ENCODE assay signal across 28 mouse cellular contexts in the genomic region with DNA sequence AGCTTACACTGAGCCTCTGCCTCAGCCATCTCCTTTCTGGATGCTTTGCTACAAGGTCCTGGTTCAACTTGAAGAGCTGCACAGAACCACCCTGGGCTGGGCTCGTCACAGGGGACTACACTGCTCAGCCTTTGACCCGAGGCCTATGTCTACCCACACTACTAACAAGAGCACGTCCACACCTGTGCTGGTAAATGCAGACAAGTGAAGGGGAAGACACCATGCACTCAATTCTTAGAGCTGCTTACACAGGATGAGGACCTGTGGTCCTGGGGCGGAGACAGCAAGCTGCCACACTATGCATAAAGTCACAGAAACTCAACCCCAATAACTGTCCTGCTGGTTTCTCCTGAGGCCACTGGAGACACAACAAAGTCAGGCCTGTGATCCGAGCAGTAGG. TPM values are rescaled to one million over a fixed set of nuclear protein-coding genes. Genes with fewer than 3 reads are reported as not detected.
DNase-seq lines count a peak whose midpoint lies in the region; ATAC-seq and TF ChIP-seq lines count a peak whose summit lies in the region.
"Had no signal": no experiment of that assay in that cellular context is flagged by ENCODE, and none has a peak within 500 bp of the region (broad histone marks: within the 10 kb centered on the region; RNA-seq: fewer than 3 reads in every experiment).

No protein-coding gene starts in this region.

- no peak overlapping the region for H3K4me2 ChIP-seq in kidney, embryonic 14.5 days (replicated peaks; ENCODE audit: low read depth, low read length)
- H3K4me2 ChIP-seq: embryonic facial prominence, embryonic 13.5 days; forebrain, embryonic 15.5 days; heart, embryonic 13.5 days; limb, embryonic 12.5 days; liver, embryonic 11.5 days; midbrain, embryonic 11.5 days; neural tube, embryonic 12.5 days had no signal

- H3K9ac ChIP-seq in kidney, embryonic 14.5 days (ENCODE audit: low read depth, low read length) = no peak overlapping the region
- H3K9ac ChIP-seq: embryonic facial prominence, embryonic 13.5 days; forebrain, embryonic 15.5 days; heart, embryonic 13.5 days; limb, embryonic 12.5 days; neural tube, embryonic 12.5 days had no signal

- peaks cover 13% of the 10 kb centered on the region for H3K4me1 ChIP-seq in olfactory bulb, adult 2 months (ENCODE audit: control insufficient read depth, insufficient read depth, low read length)
- H3K4me1 ChIP-seq in kidney, embryonic 14.5 days (ENCODE audit: control insufficient read depth, insufficient read depth, low read length) = no peaks in the 10 kb centered on the region
- H3K4me1 ChIP-seq: embryonic facial prominence, embryonic 13.5 days; forebrain, embryonic 10.5 days; forebrain, embryonic 15.5 days; heart, embryonic 13.5 days; hindbrain, embryonic 10.5 days; limb, embryonic 12.5 days; neural tube, embryonic 12.5 days had no signal

- WGBS in olfactory bulb, adult 2 months = 93% methylated on average over 5 of the region's 5 CpGs
- WGBS in kidney, embryonic 14.5 days = 98% methylated on average over 5 of the region's 5 CpGs

- no peak for TF ChIP-seq POLR2A in olfactory bulb, adult 2 months (IDR thresholded peaks at IDR 0.05; ENCODE audit: insufficient read depth, low read depth, low read length)

- ATAC-seq in CD4-positive, CD25-positive, alpha-beta regulatory T cell, adult 4 months = no peak
- ATAC-seq in kidney, embryonic 14.5 days (ENCODE audit: low FRiP score, low TSS enrichment) = no peak
- ATAC-seq: forebrain, embryonic 15.5 days; hindbrain, postnatal 0 days; intestine, postnatal 0 days; midbrain, embryonic 16.5 days had no signal

- no peaks in the 10 kb centered on the region for H3K27me3 ChIP-seq in kidney, embryonic 14.5 days (ENCODE audit: control insufficient read depth, insufficient read depth, low read length)
- H3K27me3 ChIP-seq: embryonic facial prominence, embryonic 13.5 days; forebrain, embryonic 15.5 days; heart, embryonic 13.5 days; limb, embryonic 12.5 days; neural tube, embryonic 12.5 days had no signal

- H3K4me3 ChIP-seq in olfactory bulb, adult 2 months (ENCODE audit: insufficient read depth, low read depth, low read length) = no peak overlapping the region
- no peak overlapping the region for H3K4me3 ChIP-seq in kidney, embryonic 14.5 days (ENCODE audit: low read length)
- H3K4me3 ChIP-seq: embryonic facial prominence, embryonic 13.5 days; forebrain, embryonic 10.5 days; forebrain, embryonic 15.5 days; gastrocnemius, adult 2 months; heart, embryonic 13.5 days; hindbrain, embryonic 10.5 days; limb, embryonic 12.5 days; neural tube, embryonic 12.5 days had no signal

- no peaks in the 10 kb centered on the region for H3K9me3 ChIP-seq in kidney, embryonic 14.5 days (ENCODE audit: control insufficient read depth, low read length)
- H3K9me3 ChIP-seq: embryonic facial prominence, embryonic 13.5 days; forebrain, embryonic 10.5 days; forebrain, embryonic 15.5 days; heart, embryonic 13.5 days; hindbrain, embryonic 10.5 days; limb, embryonic 12.5 days; neural tube, embryonic 12.5 days had no signal

- TF ChIP-seq CTCF in olfactory bulb, adult 2 months (IDR thresholded peaks at IDR 0.05; ENCODE audit: insufficient read depth, low read depth, low read length) = no peak

- peaks cover 39% of the 10 kb centered on the region for H3K36me3 ChIP-seq in kidney, embryonic 14.5 days (ENCODE audit: control insufficient read depth, insufficient read depth, low read length)

- peak; percentile 46 for DNase-seq in CD4-positive, CD25-positive, alpha-beta regulatory T cell, adult 2 months (ENCODE audit: low read depth, low spot score)
- DNase-seq in thymus, postnatal 0 days (ENCODE audit: low spot score) = peak; percentile 21
- DNase-seq in thymus, adult 18-20 months = no peak
- DNase-seq in cerebellum, postnatal 10 days = no peak
- DNase-seq in urinary bladder, postnatal 36 days (ENCODE audit: low spot score in 2 of 2) = no peak
- DNase-seq: adrenal gland, adult 2 months; adrenal gland, postnatal 36 days; cerebellum, adult 9-10 months; embryo, embryonic 11 days; gastrocnemius, adult 2 months; heart, postnatal 14 days; kidney, postnatal 14 days; layer of hippocampus, adult 9-11 months had no signal

- H3K27ac ChIP-seq in olfactory bulb, adult 2 months (ENCODE audit: insufficient read depth, low read depth, low read length) = peak overlapping the region; percentile 27; the same call in 1 of the 2 replicates
- no peak overlapping the region for H3K27ac ChIP-seq in kidney, embryonic 14.5 days (ENCODE audit: low read depth, low read length)
- H3K27ac ChIP-seq: embryonic facial prominence, embryonic 13.5 days; forebrain, embryonic 10.5 days; forebrain, embryonic 15.5 days; gastrocnemius, adult 2 months; heart, embryonic 13.5 days; hindbrain, embryonic 10.5 days; hindbrain, postnatal 0 days; limb, embryonic 12.5 days; neural tube, embryonic 12.5 days had no signal

RNA-seq across cellular contexts. Expression of gene Ttc13, which starts 21.5 kb away (rescaled TPM):
- 10 to 100 TPM; 32.1 to 32.6 TPM for polyA plus RNA-seq in CD4-positive, CD25-positive, alpha-beta regulatory T cell, adult 4 months (2017; shearing (Covaris generic))
- 50.8 and 54.3 TPM in 2 replicates for polyA plus RNA-seq in thymus, postnatal 0 days (2015; fragmentation: Nextera tagmentation; extraction: Ambion mirVana)
- not detected in 2 replicates for polyA plus RNA-seq in olfactory bulb, adult 2 months (2012; ENCODE audit: insufficient read depth, insufficient read length, low replicate concordance, missing spikeins)
- 36.3 and 57.1 TPM in 2 replicates for polyA plus RNA-seq in kidney, embryonic 14.5 days (2014; fragmentation: Nextera tagmentation; extraction: Ambion mirVana)

RNA-seq across cellular contexts. Expression of gene Arv1, which starts 21.7 kb away (rescaled TPM):
- polyA plus RNA-seq in CD4-positive, CD25-positive, alpha-beta regulatory T cell, adult 4 months (2017; shearing (Covaris generic)) = 10 to 100 TPM; 13.1 to 18.7 TPM
- 20.5 and 23.3 TPM in 2 replicates for polyA plus RNA-seq in thymus, postnatal 0 days (2015; fragmentation: Nextera tagmentation; extraction: Ambion mirVana)
- not detected in 2 replicates for polyA plus RNA-seq in olfactory bulb, adult 2 months (2012; ENCODE audit: insufficient read depth, insufficient read length, low replicate concordance, missing spikeins)
- 30.9 and 32.2 TPM in 2 replicates for polyA plus RNA-seq in kidney, embryonic 14.5 days (2014; fragmentation: Nextera tagmentation; extraction: Ambion mirVana)

RNA-seq across cellular contexts. Expression of gene 2310022B05Rik, which starts 37.1 kb away (rescaled TPM):
- under 1 TPM; 0.70 to 0.94 TPM for polyA plus RNA-seq in CD4-positive, CD25-positive, alpha-beta regulatory T cell, adult 4 months (2017; shearing (Covaris generic))
- polyA plus RNA-seq in thymus, postnatal 0 days (2015; fragmentation: Nextera tagmentation; extraction: Ambion mirVana) = 6.7 and 6.9 TPM in 2 replicates
- not detected in 2 replicates for polyA plus RNA-seq in olfactory bulb, adult 2 months (2012; ENCODE audit: insufficient read depth, insufficient read length, low replicate concordance, missing spikeins)
- 28.1 and 38.8 TPM in 2 replicates for polyA plus RNA-seq in kidney, embryonic 14.5 days (2014; fragmentation: Nextera tagmentation; extraction: Ambion mirVana)

RNA-seq across cellular contexts. Expression of gene Fam89a, which starts 51.4 kb away (rescaled TPM):
- polyA plus RNA-seq in CD4-positive, CD25-positive, alpha-beta regulatory T cell, adult 4 months (2017; shearing (Covaris generic)) = under 1 TPM; 0.73 to 0.80 TPM
- polyA plus RNA-seq in thymus, postnatal 0 days (2015; fragmentation: Nextera tagmentation; extraction: Ambion mirVana) = 6.1 and 7.7 TPM in 2 replicates
- polyA plus RNA-seq in olfactory bulb, adult 2 months (2012; ENCODE audit: insufficient read depth, insufficient read length, low replicate concordance, missing spikeins) = not detected in 2 replicates
- polyA plus RNA-seq in kidney, embryonic 14.5 days (2014; fragmentation: Nextera tagmentation; extraction: Ambion mirVana) = 6.2 and 6.8 TPM in 2 replicates

Comparison
In these comparisons a context has a peak if more than half of its experiments do, and no peak if none do; other contexts are left out.
1. DNase-seq: peak in CD4-positive, CD25-positive, alpha-beta regulatory T cell, adult 2 months (single experiment) and thymus, postnatal 0 days (single experiment); none in thymus, adult 18-20 months (0 of 2), cerebellum, postnatal 10 days (0 of 2) and urinary bladder, postnatal 36 days (0 of 2).
2. RNA of gene Arv1, which starts 21.7 kb away (polyA plus RNA-seq): 30.9 to 32.2 TPM in kidney, embryonic 14.5 days, 20.5 to 23.3 TPM in thymus, postnatal 0 days and 13.1 to 18.7 TPM in CD4-positive, CD25-positive, alpha-beta regulatory T cell, adult 4 months; not detected in olfactory bulb, adult 2 months; every median in the first group is over 10 times any median in the second.